Mouse (Mus musculus) embryonic fibroblast, embryonic 13.5 days (primary cell): ENCODE data around the gene Fbxo45. TPM values are rescaled to one million over a fixed set of nuclear protein-coding genes. Genes with fewer than 3 reads are reported as not detected.
A peak's percentile ranks its signal among the peaks of the same experiment; 100 is the strongest.

Experiments
- H3K27ac ChIP-seq: 2 replicates; pipeline ENCODE4 v1.5.1; 2012; ENCODE audit warnings: low read length, control low read depth, inconsistent platforms; ENCODE audit not compliant: insufficient read depth
- H3K4me1 ChIP-seq: 2 replicates; pipeline ENCODE4 v1.6.1; 2011; ENCODE audit warnings: low read length; ENCODE audit not compliant: control insufficient read depth, insufficient read depth
- H3K4me3 ChIP-seq: 2 replicates; pipeline ENCODE4 v1.5.1; 2011; ENCODE audit warnings: mild to moderate bottlenecking, control low read depth, low read length; ENCODE audit not compliant: insufficient read depth
- CTCF ChIP-seq: IDR thresholded peaks from 2 replicates; pipeline ENCODE4 v1.5.1; 2011; ENCODE audit warnings: mild to moderate bottlenecking, control low read depth, low read length, moderate library complexity, borderline replicate concordance; ENCODE audit not compliant: insufficient read depth
- POLR2A ChIP-seq: IDR thresholded peaks from 2 replicates; pipeline ENCODE4 v1.6.1; 2011; ENCODE audit warnings: low read depth, mild to moderate bottlenecking, control low read depth, low read length, moderate library complexity
- polyA plus RNA-seq: library from polyadenylated mRNA; stranded (reverse); fragments of >200 nt; gene quantifications from 2 replicates; pipeline ENCODE4 v1.2.4, GENCODE M21; 2011; ENCODE audit warnings: low read depth; ENCODE audit not compliant: missing spikeins, insufficient read length

Gene Fbxo45
- 12.4 and 16.1 TPM in 2 replicates for polyA plus RNA-seq

DNA sequence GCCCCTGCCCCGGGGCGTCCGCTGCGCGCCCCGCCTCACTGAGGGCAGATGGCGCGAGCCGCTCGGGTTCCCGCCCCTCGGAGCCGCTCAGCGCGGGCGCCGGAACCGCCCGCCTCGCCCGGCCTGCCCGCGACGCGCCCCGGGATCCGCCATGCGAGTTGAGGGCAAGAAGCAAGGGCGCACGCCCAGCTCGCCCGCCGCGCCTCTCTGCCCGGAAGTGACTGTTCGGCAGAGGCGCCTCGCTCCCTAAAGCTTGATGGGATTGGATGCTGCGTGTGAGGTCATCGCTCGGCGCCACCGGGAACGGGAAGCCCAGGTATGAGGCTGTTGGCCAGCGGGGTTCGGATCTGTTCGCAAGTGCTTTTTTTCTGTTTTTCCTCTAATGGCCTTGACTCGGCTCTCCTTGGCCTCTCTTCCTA lies at the start of gene Fbxo45, which contains the start of gene Wdr53:
Gene Fbxo45 (minus strand): TSS at position 207 of the 419 bp plus-strand sequence.
Gene Wdr53 (plus strand): TSS at position 276 of the 419 bp plus-strand sequence.
- peak within 1 kb of the TSS; percentile 78 for H3K27ac ChIP-seq
- peak; percentile 77 for TF ChIP-seq POLR2A
- no peak for TF ChIP-seq CTCF
- peak within 1 kb of the TSS; percentile 100 for H3K4me3 ChIP-seq
- H3K4me1 ChIP-seq = peaks cover 3% of the 10 kb centered on the region; the same call in 1 of the 2 replicates

GRCm38 (mm10) chr16:32291821-32292220 lies 44.9 kb upstream of the Fbxo45 start:
- Histone ChIP-seq H3K27ac (no peak overlapping the region), H3K4me1 (no peaks in the 10 kb centered on the region), H3K4me3 (no peak overlapping the region)
- TF ChIP-seq CTCF (no peak), POLR2A (no peak)

- Histone ChIP-seq H3K4me1 (no peaks in the 10 kb centered on the region), H3K4me3 (no peak overlapping the region), H3K27ac (no peak overlapping the region)
- TF ChIP-seq CTCF (no peak), POLR2A (no peak)
These were observed 35.6 kb upstream of the Fbxo45 start for GRCm38 (mm10) chr16:32282608-32283007.

DNA sequence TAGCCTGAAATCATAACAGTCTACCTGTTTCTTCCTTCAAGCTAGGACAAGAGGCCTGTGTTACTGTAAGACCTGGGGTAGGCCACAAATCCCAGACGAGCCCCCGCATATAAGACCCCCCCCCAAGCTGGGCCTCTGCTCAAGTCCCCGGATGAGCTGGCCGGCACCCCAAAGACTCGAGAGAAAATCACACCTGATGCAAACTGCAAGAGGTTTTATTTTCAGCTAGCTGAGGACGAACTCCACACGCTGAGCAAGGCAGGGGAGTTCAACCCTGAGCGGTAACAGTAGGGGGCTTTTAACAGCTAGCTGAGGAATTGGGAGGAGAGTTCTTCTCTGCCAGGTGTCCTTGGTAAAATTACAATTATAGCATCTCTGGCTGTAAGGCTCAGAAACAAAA lies 33.3 kb upstream of the Fbxo45 start:
- Histone ChIP-seq H3K4me3 (no peak overlapping the region), H3K27ac (no peak overlapping the region)
- TF ChIP-seq POLR2A (no peak), CTCF (no peak)

DNA sequence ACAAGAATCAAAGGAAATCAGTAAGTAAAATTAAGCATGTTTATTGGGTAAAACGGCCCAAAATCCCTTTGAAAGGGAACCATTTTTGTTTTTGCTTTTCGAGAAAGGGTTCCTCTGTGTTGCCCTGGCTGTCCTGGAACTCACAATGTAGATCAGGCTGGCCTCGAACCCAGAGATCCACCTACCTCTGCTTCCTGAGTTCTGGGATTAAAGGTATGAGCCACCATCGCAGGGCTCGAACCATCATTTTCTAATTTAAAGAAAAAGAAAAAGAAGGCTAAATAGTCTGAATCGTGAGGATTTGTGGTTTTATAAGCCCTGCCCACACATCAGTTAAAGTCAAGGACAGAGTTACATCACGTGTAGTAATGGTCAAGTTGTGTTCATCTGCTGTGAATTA lies 31.4 kb upstream of the Fbxo45 start:
- TF ChIP-seq POLR2A = no peak
- no peak for TF ChIP-seq CTCF
- peak overlapping the region; percentile 91 for H3K4me3 ChIP-seq
- H3K27ac ChIP-seq = no peak overlapping the region
- H3K4me1 ChIP-seq = 0 out of 2 replicates have a peak, but pooled peaks cover 3% of the 10 kb centered on the region

More for the DNA sequence above, 33.3 kb upstream of the Fbxo45 start:
- H3K4me1 ChIP-seq = 0 out of 2 replicates have a peak, but pooled peaks cover 3% of the 10 kb centered on the region

GRCm38 (mm10) chr16:32277308-32278256 lies 30.6 kb upstream of the Fbxo45 start, which contains the start of gene Rnf168:
Rnf168 (plus strand) TSS chr16:32277459.
- peak within 1 kb of the TSS; percentile 84 for H3K27ac ChIP-seq
- 0 out of 2 replicates have a peak, but pooled peaks cover 3% of the 10 kb centered on the region for H3K4me1 ChIP-seq
- H3K4me3 ChIP-seq = peak within 1 kb of the TSS; percentile 91
- no peak for TF ChIP-seq CTCF
- TF ChIP-seq POLR2A = peak; percentile 77

- no peak overlapping the region for H3K4me3 ChIP-seq
- H3K27ac ChIP-seq = no peak overlapping the region
- TF ChIP-seq CTCF = no peak
- no peak for TF ChIP-seq POLR2A
- H3K4me1 ChIP-seq = 0 out of 2 replicates have a peak, but pooled peaks cover 3% of the 10 kb centered on the region
These were observed 28.9 kb upstream of the Fbxo45 start for GRCm38 (mm10) chr16:32275830-32276229.

GRCm38 (mm10) chr16:32275041-32275440 lies 28.1 kb upstream of the Fbxo45 start:
- Histone ChIP-seq H3K27ac (no peak overlapping the region), H3K4me1 (0 out of 2 replicates have a peak, but pooled peaks cover 3% of the 10 kb centered on the region), H3K4me3 (no peak overlapping the region)
- TF ChIP-seq CTCF (no peak), POLR2A (no peak)

DNA sequence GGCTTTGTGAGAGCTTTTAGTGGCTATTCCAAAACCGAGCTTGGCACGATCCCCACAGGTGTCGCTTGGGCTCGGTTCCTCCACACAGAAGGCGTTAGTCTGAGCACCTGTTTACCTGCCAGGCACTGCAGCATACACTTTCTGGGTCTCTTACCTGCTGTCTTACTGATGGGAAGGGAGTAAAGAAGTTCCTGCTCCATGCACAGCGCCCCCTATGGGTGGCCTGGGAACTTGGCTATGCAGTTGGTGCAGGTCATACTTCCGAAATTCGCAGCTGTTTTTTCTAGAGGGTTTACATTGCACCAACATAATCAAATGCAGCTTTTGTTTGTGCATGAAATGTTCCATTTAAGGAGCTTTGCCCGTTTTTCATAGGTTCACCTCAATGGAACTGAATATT lies 26.4 kb upstream of the Fbxo45 start:
- Histone ChIP-seq H3K4me1 (0 out of 2 replicates have a peak, but pooled peaks cover 3% of the 10 kb centered on the region), H3K4me3 (no peak overlapping the region), H3K27ac (no peak overlapping the region)
- TF ChIP-seq POLR2A (no peak), CTCF (no peak)
